Mouse (Mus musculus) liver, adult 2 months (tissue): ENCODE results near the gene Gm39566. TPM values are rescaled to one million over a fixed set of nuclear protein-coding genes. Genes with fewer than 3 reads are reported as not detected.

Source experiments
- DNase-seq: peaks from one replicate; pipeline ENCODE4 v3.0.0-alpha.2; 2011; ENCODE audit warnings: low read depth, low spot score; ENCODE audit errors: extremely low read depth
- H3K27ac ChIP-seq: fragments of 200-500 bp; replicated peaks from 2 replicates; pipeline ENCODE4 v1.5.1; 2012; ENCODE audit warnings: low read depth, mild to moderate bottlenecking, control low read depth, inconsistent platforms, low read length; ENCODE audit not compliant: insufficient read depth
- H3K27me3 ChIP-seq: fragments of 200-500 bp; 2 replicates; pipeline ENCODE4 v1.6.1; 2012; ENCODE audit warnings: mild to moderate bottlenecking, moderate library complexity, low read length, inconsistent platforms; ENCODE audit not compliant: control insufficient read depth, insufficient read depth
- H3K36me3 ChIP-seq: fragments of 200-500 bp; 2 replicates; pipeline ENCODE4 v1.6.1; 2012; ENCODE audit warnings: low read length, inconsistent platforms; ENCODE audit not compliant: control insufficient read depth, insufficient read depth
- H3K4me1 ChIP-seq: fragments of 200-500 bp; 2 replicates; pipeline ENCODE4 v1.6.1; 2011; ENCODE audit warnings: low read length; ENCODE audit not compliant: control insufficient read depth, insufficient read depth
- H3K4me3 ChIP-seq: fragments of 200-500 bp; 2 replicates; pipeline ENCODE4 v1.5.1; 2011; ENCODE audit warnings: low read depth, mild to moderate bottlenecking, control low read depth, low read length, moderate library complexity; ENCODE audit not compliant: insufficient read depth
- H3K79me2 ChIP-seq: fragments of 200-500 bp; 2 replicates; pipeline ENCODE4 v1.6.1; 2012; ENCODE audit warnings: inconsistent platforms, mild to moderate bottlenecking, low read length, moderate library complexity; ENCODE audit not compliant: control insufficient read depth, insufficient read depth
- H3K9ac ChIP-seq: fragments of 200-500 bp; 2 replicates; pipeline ENCODE4 v1.6.1; 2012; ENCODE audit warnings: low read depth, mild to moderate bottlenecking, control low read depth, inconsistent platforms, low read length
- CTCF ChIP-seq: fragments of 200-500 bp; IDR thresholded peaks from 2 replicates; pipeline ENCODE4 v1.5.1; 2011; ENCODE audit warnings: low read depth, low read length, control low read depth
- POLR2A ChIP-seq: fragments of 200-500 bp; IDR thresholded peaks from 2 replicates; pipeline ENCODE4 v1.6.1; 2011; ENCODE audit warnings: low read length, control low read depth; ENCODE audit not compliant: insufficient read depth; ENCODE audit errors: extremely low read depth
- WGBS: fragments of 180-500 bp; shearing (Covaris S2); methylation state at CpG from one replicate; pipeline ENCODE4 v1.1.7; 2018; 5-methylcytosine and 5-hydroxymethylcytosine counted together
- polyA plus RNA-seq: library from polyadenylated mRNA; depleted of rRNA; stranded (reverse); fragments of >200 nt; gene quantifications from 2 replicates; pipeline ENCODE4 v1.2.3, GENCODE M21; 2012
- total RNA-seq: library from RNA; depleted of rRNA; stranded (reverse); fragments of >200 nt; gene quantifications from 2 replicates; pipeline ENCODE4 v1.2.3, GENCODE M21; 2014

The Gm39566 gene
- total and polyA plus RNA-seq, 2 experiments = not detected

GRCm38 (mm10) chr11:69797924-69798323 is 17.2 kb downstream of the Gm39566 start:
- H3K4me1 ChIP-seq = peaks cover 3% of the 10 kb centered on the region; the same call in 1 of the 2 replicates
- no peak overlapping the region for H3K9ac ChIP-seq
- 88% methylated on average over 7 of the region's 7 CpGs for WGBS
- H3K27ac ChIP-seq = no peak overlapping the region
- TF ChIP-seq CTCF = no peak
- TF ChIP-seq POLR2A = no peak
- H3K36me3 ChIP-seq = no peaks in the 10 kb centered on the region
- no peak overlapping the region for H3K4me3 ChIP-seq
- peaks cover 9% of the 10 kb centered on the region for H3K27me3 ChIP-seq
- DNase-seq = no peak
- H3K79me2 ChIP-seq = no peaks in the 10 kb centered on the region

- H3K79me2 ChIP-seq = no peaks in the 10 kb centered on the region
- 0 out of 2 replicates have a peak, but pooled peaks cover 3% of the 10 kb centered on the region for H3K4me1 ChIP-seq
- no peaks in the 10 kb centered on the region for H3K36me3 ChIP-seq
- H3K4me3 ChIP-seq = no peak overlapping the region; the same call in 1 of the 2 replicates
- H3K9ac ChIP-seq = no peak overlapping the region
- H3K27me3 ChIP-seq = no peaks in the 10 kb centered on the region
- 10% methylated on average over 13 of the region's 13 CpGs for WGBS
- DNase-seq = no peak
- TF ChIP-seq CTCF = no peak
- no peak for TF ChIP-seq POLR2A
- no peak overlapping the region for H3K27ac ChIP-seq
Measured at GRCm38 (mm10) chr11:69795983-69796435, 19.1 kb downstream of the Gm39566 start.

GRCm38 (mm10) chr11:69795168-69795982 is 19.7 kb downstream of the Gm39566 start, which contains the start of gene Chrnb1:
TSS of gene Chrnb1 (minus strand) at chr11:69795943.
- TF ChIP-seq CTCF = no peak
- 0 out of 2 replicates have a peak, but pooled peaks have one; percentile 23 for TF ChIP-seq POLR2A
- Histone ChIP-seq H3K36me3 (no peaks in the 10 kb centered on the region), H3K9ac (no peak within 1 kb of the TSS), H3K4me3 (peak within 1 kb of the TSS; percentile 54), H3K27ac (no peak within 1 kb of the TSS), H3K27me3 (no peaks in the 10 kb centered on the region), H3K79me2 (no peaks in the 10 kb centered on the region), H3K4me1 (0 out of 2 replicates have a peak, but pooled peaks cover 3% of the 10 kb centered on the region)
- DNase-seq = peak; percentile 98
- 2% methylated on average over 52 of the region's 52 CpGs for WGBS

GRCm38 (mm10) chr11:69793429-69793828 is 21.7 kb downstream of the Gm39566 start:
- H3K79me2 ChIP-seq = no peaks in the 10 kb centered on the region

GRCm38 (mm10) chr11:69791420-69791819 is 23.7 kb downstream of the Gm39566 start:
- H3K4me1 ChIP-seq = peaks cover 6% of the 10 kb centered on the region; the same call in 1 of the 2 replicates
- DNase-seq = no peak
- 80% methylated on average over 5 of the region's 5 CpGs for WGBS
- no peak overlapping the region for H3K9ac ChIP-seq
- no peaks in the 10 kb centered on the region for H3K27me3 ChIP-seq
- no peaks in the 10 kb centered on the region for H3K79me2 ChIP-seq
- H3K4me3 ChIP-seq = no peak overlapping the region
- TF ChIP-seq POLR2A = no peak
- no peak for TF ChIP-seq CTCF
- no peaks in the 10 kb centered on the region for H3K36me3 ChIP-seq
- no peak overlapping the region for H3K27ac ChIP-seq

More at GRCm38 (mm10) chr11:69793429-69793828, 21.7 kb downstream of the Gm39566 start:
- Histone ChIP-seq H3K9ac (no peak overlapping the region), H3K36me3 (no peaks in the 10 kb centered on the region), H3K4me1 (peaks cover 6% of the 10 kb centered on the region; the same call in 1 of the 2 replicates), H3K27ac (no peak overlapping the region), H3K4me3 (no peak overlapping the region), H3K27me3 (no peaks in the 10 kb centered on the region)
- WGBS = 79% methylated on average over 5 of the region's 5 CpGs
- no peak for TF ChIP-seq POLR2A
- TF ChIP-seq CTCF = no peak
- no peak for DNase-seq
